Mouse (Mus musculus) bone marrow, adult 2 months (tissue): ENCODE measurements around the gene Smpdl3b.

ENCODE experiments used
- CTCF ChIP-seq: fragments of 200-500 bp; IDR thresholded peaks from 2 replicates; pipeline ENCODE4 v1.5.1; 2011; ENCODE audit warnings: low read length, control low read depth; ENCODE audit not compliant: control insufficient read depth, insufficient read depth
- POLR2A ChIP-seq: fragments of 200-500 bp; IDR thresholded peaks from 2 replicates; pipeline ENCODE4 v1.6.1; 2011; ENCODE audit warnings: low read depth, mild to moderate bottlenecking, control low read depth, low read length, borderline replicate concordance; ENCODE audit not compliant: control insufficient read depth

DNA sequence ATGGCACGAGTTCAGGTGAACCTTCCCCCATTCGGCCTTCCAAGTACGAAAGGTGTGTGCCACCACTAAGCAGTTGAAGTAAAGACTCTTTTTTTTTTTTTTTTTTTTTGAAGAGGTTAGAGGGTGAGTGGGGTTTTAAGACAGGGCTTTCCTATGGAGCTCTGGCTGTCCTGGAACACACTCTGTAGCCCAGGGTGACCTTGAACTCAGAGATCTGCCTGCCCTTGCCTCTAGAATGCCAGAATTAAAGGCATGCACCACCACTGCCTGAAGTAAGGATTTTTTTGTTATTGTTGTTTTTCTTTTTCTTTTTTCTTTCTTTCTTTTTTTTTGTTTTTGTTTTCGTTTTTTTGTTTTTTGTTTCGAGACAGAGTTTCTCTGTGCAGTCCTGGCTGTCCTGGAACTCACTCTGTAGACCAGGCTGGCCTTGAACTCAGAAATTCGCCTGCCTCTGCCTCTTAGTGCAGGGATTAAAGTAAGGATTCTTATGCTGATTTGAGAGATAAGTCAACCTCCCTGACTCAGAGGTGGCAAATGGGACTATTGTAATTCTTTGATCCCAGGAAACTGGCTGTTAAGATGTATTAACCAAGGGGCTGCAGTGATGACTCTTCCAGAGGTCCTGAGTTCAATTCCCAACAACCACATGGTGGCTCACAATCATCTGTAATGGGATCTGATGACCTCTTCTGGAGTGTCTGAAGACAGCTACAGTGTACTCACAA is 7.6 kb downstream of the Smpdl3b start:
- TF ChIP-seq CTCF: no peak
- TF ChIP-seq POLR2A: no peak
